Mouse (Mus musculus): ENCODE results near the gene Mief1. TPM values are rescaled to one million over a fixed set of nuclear protein-coding genes. Genes with fewer than 3 reads are reported as not detected.
A peak's percentile ranks its signal among the peaks of the same experiment; 100 is the strongest.

Mief1 gene
- polyA plus RNA-seq, 1 experiment from 2014 or later = 47.3 TPM

GRCm38 (mm10) chr15:80263610-80264575 is 30.1 kb downstream of the Mief1 start, which contains the start of gene Rps19bp1:
Gene Rps19bp1, minus strand, starts transcription at chr15:80264315.
- DNase-seq (ENCODE audit: low spot score) = peak; percentile 94
- H3K4me1 ChIP-seq (ENCODE audit: control insufficient read depth, insufficient read depth, low read length) = no peaks in the 10 kb centered on the region
- no peaks in the 10 kb centered on the region for H3K36me3 ChIP-seq (ENCODE audit: control insufficient read depth, insufficient read depth, low read length)
- peak within 1 kb of the TSS; percentile 83 for H3K4me3 ChIP-seq (ENCODE audit: low read depth, low read length)
- 2% methylated on average over 63 of the region's 66 CpGs for WGBS
- H3K9me3 ChIP-seq (ENCODE audit: control insufficient read depth, low read length) = no peaks in the 10 kb centered on the region
- H3K4me2 ChIP-seq (ENCODE audit: low read depth) = peak within 1 kb of the TSS; percentile 51
- ATAC-seq (ENCODE audit: insufficient read depth, low FRiP score, low TSS enrichment) = peak; percentile 85
- H3K9ac ChIP-seq (ENCODE audit: low read length) = peak within 1 kb of the TSS; percentile 79
- H3K27me3 ChIP-seq (ENCODE audit: control insufficient read depth, insufficient read depth, low read length) = no peaks in the 10 kb centered on the region
- 0 out of 2 replicates have a peak within 1 kb of the TSS, but pooled peaks have one; percentile 1 for H3K27ac ChIP-seq (ENCODE audit: low read depth, low read length)

- Histone ChIP-seq H3K4me1 (ENCODE audit: control insufficient read depth, insufficient read depth, low read length) (no peaks in the 10 kb centered on the region), H3K4me2 (ENCODE audit: low read depth) (no peak overlapping the region), H3K9ac (ENCODE audit: low read length) (no peak overlapping the region), H3K27me3 (ENCODE audit: control insufficient read depth, insufficient read depth, low read length) (no peaks in the 10 kb centered on the region), H3K4me3 (ENCODE audit: low read depth, low read length) (no peak overlapping the region), H3K36me3 (ENCODE audit: control insufficient read depth, insufficient read depth, low read length) (no peaks in the 10 kb centered on the region), H3K9me3 (ENCODE audit: control insufficient read depth, low read length) (no peaks in the 10 kb centered on the region), H3K27ac (ENCODE audit: low read depth, low read length) (no peak overlapping the region)
- DNase-seq (ENCODE audit: low spot score) = peak; percentile 78
- peak; percentile 57; the same call in 1 of the 2 replicates for ATAC-seq (ENCODE audit: insufficient read depth, low FRiP score, low TSS enrichment)
- WGBS = 0% methylated on average over 2 of the region's 2 CpGs
These were observed 32.5 kb downstream of the Mief1 start for GRCm38 (mm10) chr15:80266281-80266680.

GRCm38 (mm10) chr15:80271858-80272396 is 38.1 kb downstream of the Mief1 start:
- DNase-seq (ENCODE audit: low spot score) = no peak
- 67% methylated on average over 3 of the region's 3 CpGs for WGBS

GRCm38 (mm10) chr15:80277107-80277506 is 43.3 kb downstream of the Mief1 start:
- H3K4me3 ChIP-seq (ENCODE audit: low read depth, low read length) = no peak overlapping the region
- no peaks in the 10 kb centered on the region for H3K36me3 ChIP-seq (ENCODE audit: control insufficient read depth, insufficient read depth, low read length)
- 47% methylated on average over 9 of the region's 9 CpGs for WGBS
- H3K9ac ChIP-seq (ENCODE audit: low read length) = no peak overlapping the region
- ATAC-seq (ENCODE audit: insufficient read depth, low FRiP score, low TSS enrichment) (no peak), DNase-seq (ENCODE audit: low spot score) (peak; percentile 37)
- no peak overlapping the region for H3K4me2 ChIP-seq (ENCODE audit: low read depth)
- H3K4me1 ChIP-seq (ENCODE audit: control insufficient read depth, insufficient read depth, low read length) = no peaks in the 10 kb centered on the region
- H3K9me3 ChIP-seq (ENCODE audit: control insufficient read depth, low read length) = no peaks in the 10 kb centered on the region
- H3K27ac ChIP-seq (ENCODE audit: low read depth, low read length) = no peak overlapping the region
- H3K27me3 ChIP-seq (ENCODE audit: control insufficient read depth, insufficient read depth, low read length) = no peaks in the 10 kb centered on the region

More at GRCm38 (mm10) chr15:80271858-80272396, 38.1 kb downstream of the Mief1 start:
- Histone ChIP-seq H3K9me3 (ENCODE audit: control insufficient read depth, low read length) (no peaks in the 10 kb centered on the region), H3K27me3 (ENCODE audit: control insufficient read depth, insufficient read depth, low read length) (no peaks in the 10 kb centered on the region), H3K9ac (ENCODE audit: low read length) (no peak overlapping the region), H3K4me3 (ENCODE audit: low read depth, low read length) (no peak overlapping the region), H3K27ac (ENCODE audit: low read depth, low read length) (no peak overlapping the region), H3K4me1 (ENCODE audit: control insufficient read depth, insufficient read depth, low read length) (peaks cover 2% of the 10 kb centered on the region; the same call in 1 of the 2 replicates), H3K36me3 (ENCODE audit: control insufficient read depth, insufficient read depth, low read length) (no peaks in the 10 kb centered on the region), H3K4me2 (ENCODE audit: low read depth) (no peak overlapping the region)
- ATAC-seq (ENCODE audit: insufficient read depth, low FRiP score, low TSS enrichment) = no peak

- Histone ChIP-seq H3K4me2 (ENCODE audit: low read depth) (no peak overlapping the region), H3K27me3 (ENCODE audit: control insufficient read depth, insufficient read depth, low read length) (no peaks in the 10 kb centered on the region), H3K36me3 (ENCODE audit: control insufficient read depth, insufficient read depth, low read length) (no peaks in the 10 kb centered on the region), H3K9ac (ENCODE audit: low read length) (no peak overlapping the region), H3K4me3 (ENCODE audit: low read depth, low read length) (no peak overlapping the region), H3K27ac (ENCODE audit: low read depth, low read length) (no peak overlapping the region), H3K9me3 (ENCODE audit: control insufficient read depth, low read length) (no peaks in the 10 kb centered on the region), H3K4me1 (ENCODE audit: control insufficient read depth, insufficient read depth, low read length) (no peaks in the 10 kb centered on the region)
- WGBS = 1% methylated on average over 6 of the region's 6 CpGs
- ATAC-seq (ENCODE audit: insufficient read depth, low FRiP score, low TSS enrichment) (no peak), DNase-seq (ENCODE audit: low spot score) (peak; percentile 71)
These were observed 43.8 kb downstream of the Mief1 start for GRCm38 (mm10) chr15:80277625-80278024.

GRCm38 (mm10) chr15:80278121-80278759 is 44.4 kb downstream of the Mief1 start:
- no peak for DNase-seq (ENCODE audit: low spot score)
- Histone ChIP-seq H3K4me1 (ENCODE audit: control insufficient read depth, insufficient read depth, low read length) (no peaks in the 10 kb centered on the region), H3K9ac (ENCODE audit: low read length) (no peak overlapping the region), H3K4me2 (ENCODE audit: low read depth) (no peak overlapping the region), H3K27ac (ENCODE audit: low read depth, low read length) (no peak overlapping the region), H3K36me3 (ENCODE audit: control insufficient read depth, insufficient read depth, low read length) (no peaks in the 10 kb centered on the region), H3K4me3 (ENCODE audit: low read depth, low read length) (no peak overlapping the region), H3K27me3 (ENCODE audit: control insufficient read depth, insufficient read depth, low read length) (no peaks in the 10 kb centered on the region), H3K9me3 (ENCODE audit: control insufficient read depth, low read length) (no peaks in the 10 kb centered on the region)
- ATAC-seq (ENCODE audit: insufficient read depth, low FRiP score, low TSS enrichment) = no peak
- WGBS = 59% methylated on average over 5 of the region's 5 CpGs

- H3K9me3 ChIP-seq (ENCODE audit: control insufficient read depth, low read length) = no peaks in the 10 kb centered on the region
- H3K27me3 ChIP-seq (ENCODE audit: control insufficient read depth, insufficient read depth, low read length) = no peaks in the 10 kb centered on the region
- 77% methylated on average over 2 of the region's 2 CpGs for WGBS
- H3K27ac ChIP-seq (ENCODE audit: low read depth, low read length) = no peak overlapping the region
- H3K36me3 ChIP-seq (ENCODE audit: control insufficient read depth, insufficient read depth, low read length) = no peaks in the 10 kb centered on the region
- ATAC-seq (ENCODE audit: insufficient read depth, low FRiP score, low TSS enrichment) (no peak), DNase-seq (ENCODE audit: low spot score) (no peak)
- no peak overlapping the region for H3K9ac ChIP-seq (ENCODE audit: low read length)
- no peak overlapping the region for H3K4me3 ChIP-seq (ENCODE audit: low read depth, low read length)
- H3K4me2 ChIP-seq (ENCODE audit: low read depth) = no peak overlapping the region
- no peaks in the 10 kb centered on the region for H3K4me1 ChIP-seq (ENCODE audit: control insufficient read depth, insufficient read depth, low read length)
These were observed 45.2 kb downstream of the Mief1 start for GRCm38 (mm10) chr15:80279053-80279452.

GRCm38 (mm10) chr15:80280646-80281045 is 46.8 kb downstream of the Mief1 start:
- no peak overlapping the region for H3K9ac ChIP-seq (ENCODE audit: low read length)
- H3K36me3 ChIP-seq (ENCODE audit: control insufficient read depth, insufficient read depth, low read length) = no peaks in the 10 kb centered on the region
- H3K9me3 ChIP-seq (ENCODE audit: control insufficient read depth, low read length) = no peaks in the 10 kb centered on the region
- DNase-seq (ENCODE audit: low spot score) = peak; percentile 57
- 28% methylated on average over 6 of the region's 6 CpGs for WGBS
- peaks cover 9% of the 10 kb centered on the region for H3K27me3 ChIP-seq (ENCODE audit: control insufficient read depth, insufficient read depth, low read length)
- H3K27ac ChIP-seq (ENCODE audit: low read depth, low read length) = no peak overlapping the region
- no peak for ATAC-seq (ENCODE audit: insufficient read depth, low FRiP score, low TSS enrichment)
- no peak overlapping the region for H3K4me2 ChIP-seq (ENCODE audit: low read depth)
- H3K4me3 ChIP-seq (ENCODE audit: low read depth, low read length) = no peak overlapping the region
- H3K4me1 ChIP-seq (ENCODE audit: control insufficient read depth, insufficient read depth, low read length) = no peaks in the 10 kb centered on the region

Measured in neural tube, embryonic 11.5 days (tissue).